Mouse (Mus musculus) stomach, embryonic 14.5 days (tissue): ENCODE measurements around the gene Zfp952. TPM values are rescaled to one million over a fixed set of nuclear protein-coding genes. Genes with fewer than 3 reads are reported as not detected.

Source experiments
- ATAC-seq: fragments of 200-750 bp; cut with Nextera tagmentation; 2 replicates; pipeline ENCODE4 v1.8.0; 2017; ENCODE audit warnings: low read depth, moderate TSS enrichment; ENCODE audit not compliant: insufficient number of reproducible peaks, insufficient read depth, low FRiP score
- H3K27ac ChIP-seq: fragments of 300-500 bp; sonication (generic); 2 replicates; pipeline ENCODE4 v1.5.1; 2014; ENCODE audit warnings: mild to moderate bottlenecking, low read length, moderate library complexity, mixed read lengths
- H3K27me3 ChIP-seq: fragments of 300-500 bp; sonication (generic); 2 replicates; pipeline ENCODE4 v1.6.1; 2014; ENCODE audit warnings: low read length, control low read depth, mixed read lengths; ENCODE audit not compliant: control insufficient read depth, insufficient read depth
- H3K36me3 ChIP-seq: fragments of 300-500 bp; sonication (generic); 2 replicates; pipeline ENCODE4 v1.6.1; 2014; ENCODE audit warnings: mild to moderate bottlenecking, control low read depth, low read length, moderate library complexity, mixed read lengths; ENCODE audit not compliant: control insufficient read depth, insufficient read depth
- H3K4me1 ChIP-seq: fragments of 300-500 bp; sonication (generic); 2 replicates; pipeline ENCODE4 v1.6.1; 2014; ENCODE audit warnings: low read length, control low read depth, mixed read lengths; ENCODE audit not compliant: control insufficient read depth, insufficient read depth
- H3K4me2 ChIP-seq: fragments of 300-500 bp; sonication (generic); replicated peaks from 2 replicates; pipeline ENCODE4 v1.6.1; 2014; ENCODE audit warnings: low read depth, low read length, control low read depth
- H3K4me3 ChIP-seq: fragments of 300-500 bp; sonication (generic); 2 replicates; pipeline ENCODE4 v1.5.1; 2014; ENCODE audit warnings: low read depth, low read length, control low read depth
- H3K9ac ChIP-seq: fragments of 300-500 bp; sonication (generic); replicated peaks from 2 replicates; pipeline ENCODE4 v1.6.1; 2014; ENCODE audit warnings: low read depth, mild to moderate bottlenecking, control low read depth, low read length, moderate library complexity, mixed read lengths
- H3K9me3 ChIP-seq: fragments of 300-500 bp; sonication (generic); 2 replicates; pipeline ENCODE4 v1.6.1; 2016; ENCODE audit warnings: low read depth, low read length, control low read depth; ENCODE audit not compliant: control insufficient read depth
- WGBS: fragments of 180-500 bp; shearing (Covaris S2); extraction: QIAGEN DNeasy Blood & Tissue Kit; methylation state at CpG from one replicate; pipeline ENCODE4 v1.1.7; 2014; 5-methylcytosine and 5-hydroxymethylcytosine counted together
- polyA plus RNA-seq: library from polyadenylated mRNA; unstranded; fragments of >200 nt; fragmentation: Nextera tagmentation; extraction: Ambion mirVana; gene quantifications from 2 replicates; pipeline ENCODE4 v1.2.1, GENCODE M21; 2014

The Zfp952 gene
- polyA plus RNA-seq, 1 experiment from 2014 or later: 14.2 TPM

DNA sequence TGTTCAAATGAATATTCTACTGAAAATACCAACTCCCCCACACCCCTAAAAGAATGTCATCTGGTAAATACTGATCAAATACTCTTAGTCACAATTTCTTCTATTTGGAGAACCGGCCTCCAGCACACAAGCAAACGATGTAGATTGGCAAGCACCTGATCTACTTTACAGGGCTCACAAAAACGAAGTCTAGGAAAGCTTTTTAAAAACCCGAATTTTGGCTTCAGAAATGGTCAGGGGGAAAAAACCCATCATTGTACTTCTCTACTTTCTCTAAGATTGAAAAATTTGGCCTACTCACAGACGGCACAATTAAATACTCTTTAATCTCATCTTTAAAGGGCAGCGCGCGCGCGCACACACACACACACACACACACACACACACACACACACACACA is 39.4 kb downstream of the Zfp952 start:
- no peaks in the 10 kb centered on the region for H3K27me3 ChIP-seq
- peak overlapping the region; percentile 58 for H3K4me2 ChIP-seq
- no peak overlapping the region for H3K27ac ChIP-seq
- peak overlapping the region; percentile 51; the same call in 1 of the 2 replicates for H3K9ac ChIP-seq
- peaks cover 3% of the 10 kb centered on the region; the same call in 1 of the 2 replicates for H3K9me3 ChIP-seq
- no peaks in the 10 kb centered on the region for H3K36me3 ChIP-seq
- WGBS: 9% methylated on average over 10 of the region's 10 CpGs
- peak overlapping the region; percentile 58 for H3K4me3 ChIP-seq
- H3K4me1 ChIP-seq: no peaks in the 10 kb centered on the region
- no peak for ATAC-seq

DNA sequence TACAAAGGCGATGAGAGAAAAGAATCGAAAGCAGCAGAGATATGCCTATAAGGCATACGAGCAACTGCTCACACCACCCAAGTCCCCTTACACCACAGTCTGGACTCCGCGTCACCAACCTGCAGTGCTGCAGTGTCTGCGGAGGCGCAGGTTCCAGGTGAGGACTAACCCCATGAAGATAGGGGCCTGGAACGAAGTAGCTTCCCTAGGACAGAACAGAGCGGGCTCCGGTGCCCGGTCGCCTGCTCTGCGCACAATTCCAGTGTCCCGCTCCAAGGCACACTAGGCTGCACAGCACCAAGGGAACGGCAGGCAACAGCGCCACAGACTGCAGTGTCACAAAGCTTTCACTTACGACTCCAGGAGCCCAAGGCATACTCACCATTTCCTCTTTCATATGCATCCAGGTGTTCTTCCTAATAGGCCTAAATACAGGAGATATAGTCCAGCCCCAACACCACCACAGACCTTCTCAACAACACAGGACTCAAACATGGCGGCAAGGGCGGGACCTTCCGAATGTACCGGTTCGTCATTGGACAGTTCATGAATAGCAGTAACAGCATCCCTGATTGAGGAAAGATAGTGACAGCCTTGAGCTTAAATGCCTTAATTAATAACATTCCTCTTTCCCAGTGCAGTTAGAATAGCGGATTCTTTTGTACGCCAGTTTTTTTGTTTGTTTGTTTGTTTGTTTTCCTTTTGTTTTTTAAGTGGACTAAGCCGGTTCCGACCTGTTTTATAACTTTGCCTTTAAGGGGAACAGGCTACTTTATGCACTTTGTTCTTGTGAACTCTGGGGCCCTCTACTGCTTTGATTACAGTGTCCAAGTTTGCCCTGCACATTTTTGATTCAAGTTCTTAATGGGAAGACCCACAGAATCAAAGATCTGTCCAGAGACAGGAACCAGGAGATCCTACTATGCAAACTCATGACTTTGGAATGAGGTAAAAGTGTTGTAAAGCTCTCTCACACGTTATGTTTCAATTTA is 40.3 kb downstream of the Zfp952 start, which contains the start of gene Zfp763:
Zfp763 (minus strand) TSS at position 503 of the 992 bp plus-strand sequence.
- H3K36me3 ChIP-seq: no peaks in the 10 kb centered on the region
- peak; percentile 96 for ATAC-seq
- H3K4me1 ChIP-seq: no peaks in the 10 kb centered on the region

More for the DNA sequence above, 40.3 kb downstream of the Zfp952 start, which contains the start of gene Zfp763:
- WGBS: 3% methylated on average over 27 of the region's 27 CpGs
- H3K9ac ChIP-seq: peak within 1 kb of the TSS; percentile 51
- peak within 1 kb of the TSS; percentile 58 for H3K4me2 ChIP-seq
- H3K27ac ChIP-seq: peak within 1 kb of the TSS; percentile 82
- no peaks in the 10 kb centered on the region for H3K9me3 ChIP-seq
- H3K4me3 ChIP-seq: peak within 1 kb of the TSS; percentile 58
- H3K27me3 ChIP-seq: no peaks in the 10 kb centered on the region

Other genes starting within 250 kb of the Zfp952 start
- 61.9 and 62.0 TPM in 2 replicates for gene Zfp871, start 204.8 kb upstream of the Zfp952 start, polyA plus RNA-seq
- 4.7 and 5.4 TPM in 2 replicates for gene Zfp811, start 183.2 kb upstream of the Zfp952 start, polyA plus RNA-seq
- 20.6 and 21.4 TPM in 2 replicates for gene Zfp799, start 162.9 kb upstream of the Zfp952 start, polyA plus RNA-seq
- gene Zfp870, start 101.5 kb upstream of the Zfp952 start, polyA plus RNA-seq: 6.0 and 8.7 TPM in 2 replicates
- gene Cyp4f14, start 75.8 kb upstream of the Zfp952 start, polyA plus RNA-seq: not detected in 2 replicates
- 12.3 and 18.8 TPM in 2 replicates for gene Cyp4f13, start 45.7 kb upstream of the Zfp952 start, polyA plus RNA-seq
- 13.6 and 13.9 TPM in 2 replicates for gene Zfp472, start 27.3 kb upstream of the Zfp952 start, polyA plus RNA-seq
- 14.1 and 15.8 TPM in 2 replicates for gene Zfp763, start 40.3 kb downstream of the Zfp952 start, polyA plus RNA-seq
- not detected in 2 replicates for gene 4921501E09Rik, start 74.9 kb downstream of the Zfp952 start, polyA plus RNA-seq
- gene Zfp563, start 96.2 kb downstream of the Zfp952 start, polyA plus RNA-seq: 9.5 and 12.0 TPM in 2 replicates
- gene Morc2b, start 146.6 kb downstream of the Zfp952 start, polyA plus RNA-seq: not detected in 2 replicates
- gene Olfr55, start 175.3 kb downstream of the Zfp952 start, polyA plus RNA-seq: not detected in 2 replicates
- gene Olfr239, start 198.2 kb downstream of the Zfp952 start, polyA plus RNA-seq: not detected in 2 replicates
- gene Olfr1564, start 228.6 kb downstream of the Zfp952 start, polyA plus RNA-seq: not detected in 2 replicates